Comparison of ENCODE assay signal across 29 mouse cellular contexts in genomic region chr1:60776906-60777305, GRCm38 (mm10).
DNase-seq lines count a peak whose midpoint lies in the region; ATAC-seq lines count a peak whose summit lies in the region.
"Had no signal": no experiment of that assay in that cellular context is flagged by ENCODE, and none has a peak within 500 bp of the region (broad histone marks: within the 10 kb centered on the region; RNA-seq: fewer than 3 reads in every experiment).

No protein-coding gene starts in this region.

- H3K4me1 ChIP-seq in forebrain, embryonic 12.5 days: no peaks in the 10 kb centered on the region
- H3K4me1 ChIP-seq: embryonic facial prominence, embryonic 10.5 days; forebrain, embryonic 10.5 days; megakaryocyte, embryonic 14.5 days; midbrain, embryonic 13.5 days had no signal

- no peaks in the 10 kb centered on the region for H3K9me3 ChIP-seq in forebrain, embryonic 12.5 days
- H3K9me3 ChIP-seq: embryonic facial prominence, embryonic 10.5 days; forebrain, embryonic 10.5 days; hindbrain, embryonic 13.5 days; intestine, embryonic 15.5 days; limb, embryonic 13.5 days; liver, embryonic 12.5 days; midbrain, embryonic 13.5 days; neural tube, embryonic 12.5 days had no signal

- 73% methylated on average over 3 of the region's 3 CpGs for WGBS in forebrain, embryonic 12.5 days

- H3K9ac ChIP-seq in forebrain, embryonic 12.5 days: no peak overlapping the region
- H3K9ac ChIP-seq: hindbrain, embryonic 13.5 days; intestine, embryonic 15.5 days; limb, embryonic 13.5 days; liver, embryonic 12.5 days; midbrain, embryonic 13.5 days; neural tube, embryonic 12.5 days had no signal

- ATAC-seq in erythroid progenitor cell, adult 5-6 weeks (replicated peaks; ENCODE audit: low FRiP score, poor library complexity, severe bottlenecking): no peak
- no peak for ATAC-seq in forebrain, embryonic 12.5 days (ENCODE audit: low FRiP score)
- ATAC-seq: intestine, embryonic 15.5 days; liver, embryonic 12.5 days; midbrain, embryonic 13.5 days had no signal

- H3K27me3 ChIP-seq in forebrain, embryonic 12.5 days: no peaks in the 10 kb centered on the region
- H3K27me3 ChIP-seq: hindbrain, embryonic 13.5 days; intestine, embryonic 15.5 days; limb, embryonic 13.5 days; liver, embryonic 12.5 days; megakaryocyte, embryonic 14.5 days; midbrain, embryonic 13.5 days; neural tube, embryonic 12.5 days had no signal

- H3K27ac ChIP-seq in forebrain, embryonic 12.5 days: no peak overlapping the region
- H3K27ac ChIP-seq: embryonic facial prominence, embryonic 10.5 days; forebrain, embryonic 10.5 days; gastrocnemius, adult 2 months; hindbrain, embryonic 13.5 days; intestine, embryonic 15.5 days; layer of hippocampus, adult 2 months; limb, embryonic 13.5 days; liver, embryonic 12.5 days; midbrain, embryonic 13.5 days; neural tube, embryonic 12.5 days; stomach, postnatal 0 days had no signal

- H3K36me3 ChIP-seq in forebrain, embryonic 12.5 days (replicated peaks): no peaks in the 10 kb centered on the region
- H3K36me3 ChIP-seq: embryonic facial prominence, embryonic 10.5 days; forebrain, embryonic 10.5 days; hindbrain, embryonic 13.5 days; intestine, embryonic 15.5 days; limb, embryonic 13.5 days; liver, embryonic 12.5 days; midbrain, embryonic 13.5 days; neural tube, embryonic 12.5 days had no signal

- peak; percentile 28 to 32 for DNase-seq in spleen, postnatal 36 days (ENCODE audit: low spot score in 2 of 2)
- no peak for DNase-seq in spleen, postnatal 14 days (ENCODE audit: low spot score in 2 of 2)
- peak; percentile 88 for DNase-seq in T-cell, adult 2 months (ENCODE audit: low spot score)
- peak; percentile 93 for DNase-seq in naive thymus-derived CD4-positive, alpha-beta T cell, adult 2 months (ENCODE audit: low read depth)
- DNase-seq in frontal cortex, adult 2 months (ENCODE audit: extremely low spot score in 1 of 2, low spot score in 1 of 2): no peak
- DNase-seq: adrenal gland, adult 2 months; cerebellum, adult 11-12 months; cerebellum, postnatal 10 days; gastrocnemius, adult 2 months; heart, postnatal 36 days; kidney, adult 8-10 months; kidney, postnatal 14 days; layer of hippocampus, postnatal 36 days; lung, adult 18-20 months; lung, postnatal 10 days had no signal

- H3K4me3 ChIP-seq in forebrain, embryonic 12.5 days (replicated peaks): no peak overlapping the region
- H3K4me3 ChIP-seq: embryonic facial prominence, embryonic 10.5 days; forebrain, embryonic 10.5 days; gastrocnemius, adult 2 months; hindbrain, embryonic 13.5 days; intestine, embryonic 15.5 days; layer of hippocampus, adult 2 months; limb, embryonic 13.5 days; liver, embryonic 12.5 days; megakaryocyte, embryonic 14.5 days; midbrain, embryonic 13.5 days; neural tube, embryonic 12.5 days had no signal

- no peak overlapping the region for H3K4me2 ChIP-seq in forebrain, embryonic 12.5 days
- H3K4me2 ChIP-seq: heart, embryonic 11.5 days; hindbrain, embryonic 13.5 days; intestine, embryonic 15.5 days; limb, embryonic 13.5 days; liver, embryonic 12.5 days; midbrain, embryonic 13.5 days; neural tube, embryonic 12.5 days had no signal

Comparison
In these comparisons a context has a peak if more than half of its experiments do, and no peak if none do; other contexts are left out.
1. DNase-seq: peak in spleen, postnatal 36 days (2 of 2), T-cell, adult 2 months (single experiment) and naive thymus-derived CD4-positive, alpha-beta T cell, adult 2 months (single experiment); none in spleen, postnatal 14 days (0 of 2) and frontal cortex, adult 2 months (0 of 2).